Mouse (Mus musculus): ENCODE data around the gene Itga2b.

DNA sequence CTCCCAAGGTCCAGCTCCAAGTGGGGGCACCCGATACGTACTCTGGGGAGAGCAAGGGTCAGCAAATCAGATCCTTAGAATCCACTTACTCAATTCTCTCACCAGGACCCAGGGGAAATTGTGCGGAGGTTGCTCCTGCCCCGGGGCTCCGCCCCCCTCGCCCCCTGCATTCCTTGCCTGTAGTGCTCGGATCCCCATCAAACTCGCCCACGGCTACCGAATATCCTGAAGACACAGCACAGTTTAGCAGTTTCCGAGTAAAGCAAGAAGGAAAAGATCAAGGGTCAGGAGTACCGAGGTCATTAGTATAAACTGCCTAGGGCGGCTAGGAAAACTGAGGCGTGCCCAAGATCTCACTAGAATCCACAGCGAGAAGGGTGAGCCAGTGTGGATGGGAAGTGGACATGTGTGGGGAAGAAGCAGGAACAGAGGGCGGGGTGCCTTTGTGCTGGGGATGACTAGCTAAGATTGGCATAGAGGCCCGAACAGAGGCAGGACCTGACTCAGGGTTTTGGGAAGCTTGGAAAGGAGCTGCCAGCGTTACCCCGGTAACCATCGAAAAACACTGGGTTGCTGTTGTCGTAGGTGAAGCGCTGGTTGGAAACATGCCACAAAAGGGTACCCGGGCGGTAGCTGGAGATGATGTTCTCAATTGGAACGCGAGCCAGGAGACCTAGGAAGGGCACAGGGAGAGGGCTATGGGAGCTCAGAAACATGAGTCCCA is 4.0 kb downstream of the Itga2b start:
- TF ChIP-seq POLR2A (IDR thresholded peaks at IDR 0.05; ENCODE audit: extremely low read depth, insufficient read depth, low read length) (no peak), CTCF (IDR thresholded peaks at IDR 0.05; ENCODE audit: extremely low read depth, insufficient read depth, low read length) (no peak)
